Mouse (Mus musculus): ENCODE data around the gene Olfr31.

GRCm38 (mm10) chr14:14354511-14355359 lies 32.1 kb downstream of the Olfr31 start:
- no peak for TF ChIP-seq CTCF (IDR thresholded peaks at IDR 0.05; ENCODE audit: extremely low read depth, insufficient read length, insufficient replicate concordance, low read depth, low read length)
- TF ChIP-seq POLR2A (IDR thresholded peaks at IDR 0.05; ENCODE audit: low read depth, low read length), result no peak
